Mouse (Mus musculus): ENCODE measurements around the gene Il13ra1. TPM values are rescaled to one million over a fixed set of nuclear protein-coding genes. Genes with fewer than 3 reads are reported as not detected.

Gene Il13ra1
- polyA plus RNA-seq, 1 experiment from 2014 or later, result 6.5 TPM

GRCm38 (mm10) chrX:36183625-36184024 is 71.7 kb downstream of the Il13ra1 start:
- Histone ChIP-seq H3K9me3 (ENCODE audit: control insufficient read depth, low read length) (no peaks in the 10 kb centered on the region), H3K4me2 (ENCODE audit: low read length) (no peak overlapping the region), H3K36me3 (ENCODE audit: control insufficient read depth, insufficient read depth) (no peaks in the 10 kb centered on the region), H3K4me3 (replicated peaks; ENCODE audit: low read length) (no peak overlapping the region), H3K9ac (replicated peaks; ENCODE audit: low read depth, low read length) (no peak overlapping the region), H3K4me1 (replicated peaks; ENCODE audit: control insufficient read depth, insufficient read depth, low read length) (peaks cover 2% of the 10 kb centered on the region; the same call in 1 of the 2 replicates), H3K27ac (ENCODE audit: low read length) (no peak overlapping the region), H3K27me3 (replicated peaks; ENCODE audit: control insufficient read depth, insufficient read depth, low read length) (no peaks in the 10 kb centered on the region)
- no peak for ATAC-seq

GRCm38 (mm10) chrX:36186036-36186435 is 74.1 kb downstream of the Il13ra1 start:
- WGBS, result 48% methylated on average over 5 of the region's 5 CpGs
- no peak for ATAC-seq
- H3K4me2 ChIP-seq (ENCODE audit: low read length), result no peak overlapping the region
- no peak overlapping the region for H3K27ac ChIP-seq (ENCODE audit: low read length)
- no peaks in the 10 kb centered on the region for H3K9me3 ChIP-seq (ENCODE audit: control insufficient read depth, low read length)
- H3K4me1 ChIP-seq (replicated peaks; ENCODE audit: control insufficient read depth, insufficient read depth, low read length), result peaks cover 2% of the 10 kb centered on the region; the same call in 1 of the 2 replicates
- no peaks in the 10 kb centered on the region for H3K27me3 ChIP-seq (replicated peaks; ENCODE audit: control insufficient read depth, insufficient read depth, low read length)
- H3K4me3 ChIP-seq (replicated peaks; ENCODE audit: low read length), result no peak overlapping the region
- no peak overlapping the region for H3K9ac ChIP-seq (replicated peaks; ENCODE audit: low read depth, low read length)
- no peaks in the 10 kb centered on the region for H3K36me3 ChIP-seq (ENCODE audit: control insufficient read depth, insufficient read depth)

- H3K4me3 ChIP-seq (replicated peaks; ENCODE audit: low read length), result no peak overlapping the region
- 20% methylated on average over 6 of the region's 6 CpGs for WGBS
- H3K9ac ChIP-seq (replicated peaks; ENCODE audit: low read depth, low read length), result no peak overlapping the region
- ATAC-seq, result peak; percentile 78
- H3K36me3 ChIP-seq (ENCODE audit: control insufficient read depth, insufficient read depth), result no peaks in the 10 kb centered on the region
- peaks cover 2% of the 10 kb centered on the region; the same call in 1 of the 2 replicates for H3K4me1 ChIP-seq (replicated peaks; ENCODE audit: control insufficient read depth, insufficient read depth, low read length)
- no peaks in the 10 kb centered on the region for H3K27me3 ChIP-seq (replicated peaks; ENCODE audit: control insufficient read depth, insufficient read depth, low read length)
- H3K27ac ChIP-seq (ENCODE audit: low read length), result no peak overlapping the region
- no peaks in the 10 kb centered on the region for H3K9me3 ChIP-seq (ENCODE audit: control insufficient read depth, low read length)
- no peak overlapping the region for H3K4me2 ChIP-seq (ENCODE audit: low read length)
Observed at GRCm38 (mm10) chrX:36186443-36186842, 74.5 kb downstream of the Il13ra1 start.

GRCm38 (mm10) chrX:36193951-36194350 is 82.0 kb downstream of the Il13ra1 start:
- H3K4me1 ChIP-seq (replicated peaks; ENCODE audit: control insufficient read depth, insufficient read depth, low read length), result peaks cover 16% of the 10 kb centered on the region
- no peak overlapping the region for H3K4me3 ChIP-seq (replicated peaks; ENCODE audit: low read length)
- H3K9me3 ChIP-seq (ENCODE audit: control insufficient read depth, low read length), result no peaks in the 10 kb centered on the region
- ATAC-seq, result peak; percentile 74
- no peaks in the 10 kb centered on the region for H3K27me3 ChIP-seq (replicated peaks; ENCODE audit: control insufficient read depth, insufficient read depth, low read length)
- no peaks in the 10 kb centered on the region for H3K36me3 ChIP-seq (ENCODE audit: control insufficient read depth, insufficient read depth)
- no peak overlapping the region for H3K9ac ChIP-seq (replicated peaks; ENCODE audit: low read depth, low read length)
- peak overlapping the region; percentile 74 for H3K27ac ChIP-seq (ENCODE audit: low read length)
- H3K4me2 ChIP-seq (ENCODE audit: low read length), result no peak overlapping the region; the same call in 1 of the 2 replicates
- 27% methylated on average over 6 of the region's 6 CpGs for WGBS

- 11% methylated on average over 27 of the region's 28 CpGs for WGBS
- peak within 1 kb of the TSS; percentile 17; the same call in 1 of the 2 replicates for H3K27ac ChIP-seq (ENCODE audit: low read length)
- peak; percentile 79 for ATAC-seq
Observed at GRCm38 (mm10) chrX:36195736-36196525, 84.0 kb downstream of the Il13ra1 start, which contains the start of gene Zcchc12. Gene Zcchc12 (plus strand): TSS chrX:36195904.

GRCm38 (mm10) chrX:36209554-36209953 is 97.6 kb downstream of the Il13ra1 start:
- ATAC-seq, result no peak
- Histone ChIP-seq H3K9me3 (ENCODE audit: control insufficient read depth, low read length) (no peaks in the 10 kb centered on the region), H3K27ac (ENCODE audit: low read length) (no peak overlapping the region), H3K4me2 (ENCODE audit: low read length) (no peak overlapping the region), H3K36me3 (ENCODE audit: control insufficient read depth, insufficient read depth) (no peaks in the 10 kb centered on the region), H3K4me3 (replicated peaks; ENCODE audit: low read length) (no peak overlapping the region), H3K4me1 (replicated peaks; ENCODE audit: control insufficient read depth, insufficient read depth, low read length) (no peaks in the 10 kb centered on the region), H3K9ac (replicated peaks; ENCODE audit: low read depth, low read length) (no peak overlapping the region), H3K27me3 (replicated peaks; ENCODE audit: control insufficient read depth, insufficient read depth, low read length) (no peaks in the 10 kb centered on the region)
- 67% methylated on average over 2 of the region's 2 CpGs for WGBS

More at GRCm38 (mm10) chrX:36195736-36196525, 84.0 kb downstream of the Il13ra1 start, which contains the start of gene Zcchc12:
- Histone ChIP-seq H3K4me1 (replicated peaks; ENCODE audit: control insufficient read depth, insufficient read depth, low read length) (peaks cover 16% of the 10 kb centered on the region), H3K4me3 (replicated peaks; ENCODE audit: low read length) (peak within 1 kb of the TSS; percentile 41), H3K27me3 (replicated peaks; ENCODE audit: control insufficient read depth, insufficient read depth, low read length) (no peaks in the 10 kb centered on the region), H3K9me3 (ENCODE audit: control insufficient read depth, low read length) (no peaks in the 10 kb centered on the region), H3K36me3 (ENCODE audit: control insufficient read depth, insufficient read depth) (no peaks in the 10 kb centered on the region), H3K4me2 (ENCODE audit: low read length) (peak within 1 kb of the TSS; percentile 47), H3K9ac (replicated peaks; ENCODE audit: low read depth, low read length) (peak within 1 kb of the TSS; percentile 45)

GRCm38 (mm10) chrX:36211216-36211615 is 99.3 kb downstream of the Il13ra1 start:
- no peak for ATAC-seq
- Histone ChIP-seq H3K4me1 (replicated peaks; ENCODE audit: control insufficient read depth, insufficient read depth, low read length) (no peaks in the 10 kb centered on the region), H3K27me3 (replicated peaks; ENCODE audit: control insufficient read depth, insufficient read depth, low read length) (no peaks in the 10 kb centered on the region), H3K9ac (replicated peaks; ENCODE audit: low read depth, low read length) (no peak overlapping the region), H3K27ac (ENCODE audit: low read length) (no peak overlapping the region), H3K4me3 (replicated peaks; ENCODE audit: low read length) (no peak overlapping the region), H3K4me2 (ENCODE audit: low read length) (no peak overlapping the region), H3K36me3 (ENCODE audit: control insufficient read depth, insufficient read depth) (no peaks in the 10 kb centered on the region), H3K9me3 (ENCODE audit: control insufficient read depth, low read length) (no peaks in the 10 kb centered on the region)
- 83% methylated on average over 3 of the region's 3 CpGs for WGBS

Other genes with a start within 250 kb of the Il13ra1 start
- gene Dock11, start 223.3 kb upstream of the Il13ra1 start, polyA plus RNA-seq (2015; fragmentation: Nextera tagmentation; extraction: Ambion mirVana), result 19.1 and 19.4 TPM in 2 replicates
- gene Zcchc12, start 83.8 kb downstream of the Il13ra1 start, polyA plus RNA-seq (2015; fragmentation: Nextera tagmentation; extraction: Ambion mirVana), result 164 and 300 TPM in 2 replicates
- 0.66 and 0.77 TPM in 2 replicates for gene Lonrf3, start 216.2 kb downstream of the Il13ra1 start, polyA plus RNA-seq (2015; fragmentation: Nextera tagmentation; extraction: Ambion mirVana)

All from forebrain, embryonic 16.5 days (tissue).